Mouse (Mus musculus): ENCODE measurements around the gene Zbtb16. TPM values are rescaled to one million over a fixed set of nuclear protein-coding genes. Genes with fewer than 3 reads are reported as not detected.
A peak's percentile ranks its signal among the peaks of the same experiment; 100 is the strongest.

Gene Zbtb16
- polyA plus RNA-seq, 1 experiment from 2014 or later: 2.3 TPM

- H3K4me1 ChIP-seq (ENCODE audit: control insufficient read depth, insufficient read depth, low read length): peaks cover 6% of the 10 kb centered on the region; the same call in 1 of the 2 replicates
These were observed 122.8 kb downstream of the Zbtb16 start for GRCm38 (mm10) chr9:48712985-48713765.

DNA sequence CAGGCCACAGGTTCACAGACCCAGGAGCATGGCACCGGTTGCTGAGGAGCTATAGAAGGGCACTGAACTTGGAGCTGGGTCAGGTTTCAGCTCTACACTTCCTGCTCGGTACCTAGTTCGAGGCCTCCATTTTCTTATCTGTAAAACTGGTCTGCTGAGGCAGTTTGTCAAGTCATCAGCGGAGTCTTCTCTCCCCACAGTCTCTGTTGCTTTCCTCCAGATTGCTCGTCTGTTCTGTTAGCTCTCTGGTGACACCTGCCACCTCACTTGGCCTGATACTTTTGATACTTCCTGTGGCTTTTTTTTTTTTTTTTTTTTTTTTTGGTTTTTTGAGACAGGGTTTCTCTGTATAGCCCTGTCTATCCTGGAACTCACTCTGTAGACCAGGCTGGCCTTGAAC is 124.2 kb downstream of the Zbtb16 start:
- ATAC-seq (no peak), DNase-seq (ENCODE audit: low spot score) (no peak)
- peaks cover 6% of the 10 kb centered on the region; the same call in 1 of the 2 replicates for H3K4me1 ChIP-seq (ENCODE audit: control insufficient read depth, insufficient read depth, low read length)
- no peak overlapping the region for H3K27ac ChIP-seq (ENCODE audit: low read depth, low read length)
- no peaks in the 10 kb centered on the region for H3K36me3 ChIP-seq (ENCODE audit: control insufficient read depth, insufficient read depth, low read length)
- H3K9ac ChIP-seq (ENCODE audit: low read length): no peak overlapping the region
- 0 out of 2 replicates have a peak, but pooled peaks cover 3% of the 10 kb centered on the region for H3K9me3 ChIP-seq (replicated peaks; ENCODE audit: control insufficient read depth, low read length)
- WGBS: 87% methylated on average over 5 of the region's 5 CpGs
- no peaks in the 10 kb centered on the region for H3K27me3 ChIP-seq (replicated peaks; ENCODE audit: control insufficient read depth, insufficient read depth, low read length)
- H3K4me3 ChIP-seq (ENCODE audit: low read depth, low read length): no peak overlapping the region
- no peak overlapping the region for H3K4me2 ChIP-seq (ENCODE audit: low read length)

More at GRCm38 (mm10) chr9:48712985-48713765, 122.8 kb downstream of the Zbtb16 start:
- H3K27ac ChIP-seq (ENCODE audit: low read depth, low read length): no peak overlapping the region
- no peaks in the 10 kb centered on the region for H3K36me3 ChIP-seq (ENCODE audit: control insufficient read depth, insufficient read depth, low read length)
- H3K27me3 ChIP-seq (replicated peaks; ENCODE audit: control insufficient read depth, insufficient read depth, low read length): no peaks in the 10 kb centered on the region
- 0 out of 2 replicates have a peak, but pooled peaks cover 3% of the 10 kb centered on the region for H3K9me3 ChIP-seq (replicated peaks; ENCODE audit: control insufficient read depth, low read length)
- no peak for DNase-seq (ENCODE audit: low spot score)
- no peak overlapping the region for H3K4me2 ChIP-seq (ENCODE audit: low read length)
- H3K4me3 ChIP-seq (ENCODE audit: low read depth, low read length): no peak overlapping the region
- 84% methylated on average over 13 of the region's 13 CpGs for WGBS
- no peak for ATAC-seq
- H3K9ac ChIP-seq (ENCODE audit: low read length): no peak overlapping the region

DNA sequence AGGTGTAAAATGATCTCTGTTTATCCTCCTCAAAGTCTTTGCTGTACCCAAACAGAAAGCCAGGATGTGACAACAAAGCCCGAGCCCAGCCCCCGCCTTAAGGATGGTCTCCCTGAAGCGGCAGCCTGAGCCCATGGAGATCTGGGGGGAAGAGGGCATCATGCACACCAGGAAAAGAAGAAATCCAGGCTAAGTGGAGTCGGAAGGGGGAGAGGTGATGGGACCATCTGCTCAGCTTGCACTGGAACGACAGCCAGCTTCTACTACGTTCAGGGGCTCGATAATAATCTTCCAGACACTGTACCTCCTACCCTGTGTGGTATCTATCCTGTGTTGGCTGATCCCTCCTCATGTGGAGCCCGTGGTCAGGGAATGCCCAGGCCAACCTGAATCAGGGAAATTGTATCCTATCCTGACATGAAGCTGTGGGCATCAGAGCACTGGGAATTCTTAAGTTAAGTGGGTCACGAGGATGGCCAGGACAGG is 124.7 kb downstream of the Zbtb16 start:
- peak; percentile 47 for DNase-seq (ENCODE audit: low spot score)
- peaks cover 6% of the 10 kb centered on the region; the same call in 1 of the 2 replicates for H3K4me1 ChIP-seq (ENCODE audit: control insufficient read depth, insufficient read depth, low read length)
- H3K9me3 ChIP-seq (replicated peaks; ENCODE audit: control insufficient read depth, low read length): 0 out of 2 replicates have a peak, but pooled peaks cover 3% of the 10 kb centered on the region
- H3K9ac ChIP-seq (ENCODE audit: low read length): no peak overlapping the region
- no peaks in the 10 kb centered on the region for H3K27me3 ChIP-seq (replicated peaks; ENCODE audit: control insufficient read depth, insufficient read depth, low read length)
- H3K27ac ChIP-seq (ENCODE audit: low read depth, low read length): no peak overlapping the region
- 41% methylated on average over 9 of the region's 9 CpGs for WGBS
- no peak overlapping the region for H3K4me3 ChIP-seq (ENCODE audit: low read depth, low read length)
- no peak overlapping the region; the same call in 1 of the 2 replicates for H3K4me2 ChIP-seq (ENCODE audit: low read length)
- H3K36me3 ChIP-seq (ENCODE audit: control insufficient read depth, insufficient read depth, low read length): no peaks in the 10 kb centered on the region
- ATAC-seq: no peak; the same call in 1 of the 2 replicates

DNA sequence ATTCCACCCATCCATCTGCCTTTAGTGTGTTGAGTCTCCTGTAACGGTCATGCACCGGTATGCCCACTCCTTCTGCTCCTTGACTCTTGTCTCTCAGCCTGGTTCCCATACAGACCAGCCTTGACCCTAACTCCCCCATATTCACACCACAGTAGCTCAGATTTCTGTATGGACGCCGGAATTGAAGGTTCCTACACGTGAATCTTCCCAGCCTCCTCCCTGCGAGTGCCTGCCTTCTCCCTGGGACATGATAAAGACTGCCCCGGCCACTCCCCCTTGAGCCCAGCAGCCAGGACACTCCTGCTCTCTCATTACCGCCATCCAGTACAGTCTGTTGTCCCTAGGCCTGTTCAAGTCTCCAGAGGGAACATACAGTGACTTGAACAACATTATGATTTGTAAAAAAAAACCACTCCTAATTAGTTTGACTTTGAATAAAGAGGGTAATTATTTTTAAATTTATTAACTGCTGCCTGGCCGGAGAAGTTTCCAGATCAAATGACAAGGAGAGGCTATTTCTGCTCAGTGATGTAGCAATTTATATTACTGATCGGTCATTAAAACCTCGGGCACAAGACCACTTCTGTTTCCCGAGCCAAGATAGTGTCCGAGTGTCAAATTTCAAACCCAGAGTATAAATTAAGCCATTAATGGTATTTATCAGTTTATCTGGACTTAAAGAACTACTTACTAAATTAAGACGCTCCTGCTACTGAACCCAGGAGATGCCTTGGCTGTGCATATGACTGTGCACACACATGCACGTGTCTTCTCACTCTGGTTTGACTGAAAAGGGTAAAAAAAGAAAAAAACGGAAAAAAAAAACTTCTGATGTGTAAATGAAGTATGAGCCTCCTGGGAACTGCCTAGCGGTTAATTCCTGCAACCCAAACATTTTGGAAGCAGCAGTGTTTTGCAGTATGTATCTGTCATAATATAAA is 125.4 kb downstream of the Zbtb16 start:
- no peak overlapping the region for H3K27ac ChIP-seq (ENCODE audit: low read depth, low read length)
- no peak overlapping the region for H3K4me3 ChIP-seq (ENCODE audit: low read depth, low read length)
- no peak overlapping the region; the same call in 1 of the 2 replicates for H3K4me2 ChIP-seq (ENCODE audit: low read length)
- peaks cover 6% of the 10 kb centered on the region; the same call in 1 of the 2 replicates for H3K4me1 ChIP-seq (ENCODE audit: control insufficient read depth, insufficient read depth, low read length)
- no peak for ATAC-seq
- no peaks in the 10 kb centered on the region for H3K36me3 ChIP-seq (ENCODE audit: control insufficient read depth, insufficient read depth, low read length)
- H3K9ac ChIP-seq (ENCODE audit: low read length): no peak overlapping the region
- 0 out of 2 replicates have a peak, but pooled peaks cover 3% of the 10 kb centered on the region for H3K9me3 ChIP-seq (replicated peaks; ENCODE audit: control insufficient read depth, low read length)
- WGBS: 42% methylated on average over 17 of the region's 17 CpGs
- DNase-seq (ENCODE audit: low spot score): peak; percentile 47
- no peaks in the 10 kb centered on the region for H3K27me3 ChIP-seq (replicated peaks; ENCODE audit: control insufficient read depth, insufficient read depth, low read length)

DNA sequence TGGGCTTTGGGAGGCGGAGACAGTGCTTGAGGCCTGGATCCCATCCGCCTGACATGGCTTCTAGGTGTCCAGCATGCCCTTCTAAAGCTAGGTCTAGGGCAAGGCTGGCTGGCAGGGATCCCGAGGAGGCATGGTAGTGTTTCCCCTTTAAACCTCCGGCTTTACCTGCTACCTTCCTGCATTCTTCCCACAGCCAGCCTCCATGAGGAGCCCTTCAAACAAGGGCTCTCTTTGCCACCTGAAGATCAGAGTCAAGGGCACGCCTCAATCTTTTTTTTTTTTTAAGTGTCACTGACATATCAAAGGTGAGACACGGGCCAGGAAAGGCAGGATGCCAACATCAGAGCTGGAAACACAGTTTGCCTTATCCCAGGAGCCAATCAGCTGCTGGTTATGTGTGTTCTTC is 128.2 kb downstream of the Zbtb16 start:
- Histone ChIP-seq H3K36me3 (ENCODE audit: control insufficient read depth, insufficient read depth, low read length) (no peaks in the 10 kb centered on the region), H3K4me2 (ENCODE audit: low read length) (no peak overlapping the region), H3K9me3 (replicated peaks; ENCODE audit: control insufficient read depth, low read length) (no peaks in the 10 kb centered on the region), H3K4me3 (ENCODE audit: low read depth, low read length) (no peak overlapping the region), H3K27ac (ENCODE audit: low read depth, low read length) (no peak overlapping the region), H3K4me1 (ENCODE audit: control insufficient read depth, insufficient read depth, low read length) (peaks cover 6% of the 10 kb centered on the region; the same call in 1 of the 2 replicates), H3K27me3 (replicated peaks; ENCODE audit: control insufficient read depth, insufficient read depth, low read length) (no peaks in the 10 kb centered on the region), H3K9ac (ENCODE audit: low read length) (no peak overlapping the region)
- ATAC-seq (no peak), DNase-seq (ENCODE audit: low spot score) (no peak)
- 84% methylated on average over 6 of the region's 6 CpGs for WGBS

DNA sequence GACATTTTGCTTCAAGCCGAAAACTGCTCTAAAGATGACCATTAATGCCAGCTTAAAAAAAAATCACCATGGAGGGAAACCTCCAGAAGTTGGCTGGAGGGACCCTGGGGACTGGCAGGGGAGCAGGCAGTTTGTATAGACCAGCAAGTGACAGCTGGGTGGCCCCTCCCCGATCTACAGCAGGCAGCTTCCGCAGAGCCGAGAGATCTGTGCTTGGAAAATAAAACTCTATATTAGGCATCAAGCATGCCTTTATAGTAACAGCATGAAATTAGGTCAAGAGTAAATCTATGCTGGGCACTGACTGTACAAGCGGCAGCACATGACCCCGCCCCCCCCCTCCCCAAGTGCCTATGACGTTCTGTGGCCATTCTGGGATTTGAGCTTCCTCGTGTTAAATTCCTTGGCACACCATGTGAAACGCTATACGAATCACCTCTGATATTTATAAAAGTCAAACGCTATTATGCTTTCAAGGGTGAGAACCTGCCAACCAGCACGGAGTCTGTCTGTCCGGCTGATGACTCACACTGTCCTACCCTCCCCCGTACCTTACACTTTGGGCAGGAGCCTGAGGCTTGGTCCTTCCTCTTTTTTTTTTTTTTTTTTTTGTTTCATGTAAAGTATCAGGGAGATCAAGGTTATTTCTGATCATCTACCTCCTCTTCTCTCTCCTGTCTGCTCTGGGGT is 128.7 kb downstream of the Zbtb16 start:
- DNase-seq (ENCODE audit: low spot score) (no peak), ATAC-seq (no peak)
- no peaks in the 10 kb centered on the region for H3K36me3 ChIP-seq (ENCODE audit: control insufficient read depth, insufficient read depth, low read length)
- H3K4me3 ChIP-seq (ENCODE audit: low read depth, low read length): no peak overlapping the region
- H3K9me3 ChIP-seq (replicated peaks; ENCODE audit: control insufficient read depth, low read length): no peaks in the 10 kb centered on the region
- no peak overlapping the region for H3K9ac ChIP-seq (ENCODE audit: low read length)
- 76% methylated on average over 14 of the region's 14 CpGs for WGBS
- H3K4me1 ChIP-seq (ENCODE audit: control insufficient read depth, insufficient read depth, low read length): peaks cover 6% of the 10 kb centered on the region; the same call in 1 of the 2 replicates
- no peak overlapping the region for H3K27ac ChIP-seq (ENCODE audit: low read depth, low read length)
- no peak overlapping the region for H3K4me2 ChIP-seq (ENCODE audit: low read length)
- no peaks in the 10 kb centered on the region for H3K27me3 ChIP-seq (replicated peaks; ENCODE audit: control insufficient read depth, insufficient read depth, low read length)

- Histone ChIP-seq H3K9me3 (replicated peaks; ENCODE audit: control insufficient read depth, low read length) (no peaks in the 10 kb centered on the region), H3K36me3 (ENCODE audit: control insufficient read depth, insufficient read depth, low read length) (no peaks in the 10 kb centered on the region), H3K9ac (ENCODE audit: low read length) (no peak overlapping the region), H3K4me3 (ENCODE audit: low read depth, low read length) (no peak overlapping the region), H3K27ac (ENCODE audit: low read depth, low read length) (no peak overlapping the region), H3K4me2 (ENCODE audit: low read length) (no peak overlapping the region), H3K27me3 (replicated peaks; ENCODE audit: control insufficient read depth, insufficient read depth, low read length) (no peaks in the 10 kb centered on the region), H3K4me1 (ENCODE audit: control insufficient read depth, insufficient read depth, low read length) (peaks cover 6% of the 10 kb centered on the region; the same call in 1 of the 2 replicates)
- no peak for ATAC-seq
- 63% methylated on average over 4 of the region's 4 CpGs for WGBS
- DNase-seq (ENCODE audit: low spot score): no peak
These were observed 134.7 kb downstream of the Zbtb16 start for GRCm38 (mm10) chr9:48701296-48701695.

DNA sequence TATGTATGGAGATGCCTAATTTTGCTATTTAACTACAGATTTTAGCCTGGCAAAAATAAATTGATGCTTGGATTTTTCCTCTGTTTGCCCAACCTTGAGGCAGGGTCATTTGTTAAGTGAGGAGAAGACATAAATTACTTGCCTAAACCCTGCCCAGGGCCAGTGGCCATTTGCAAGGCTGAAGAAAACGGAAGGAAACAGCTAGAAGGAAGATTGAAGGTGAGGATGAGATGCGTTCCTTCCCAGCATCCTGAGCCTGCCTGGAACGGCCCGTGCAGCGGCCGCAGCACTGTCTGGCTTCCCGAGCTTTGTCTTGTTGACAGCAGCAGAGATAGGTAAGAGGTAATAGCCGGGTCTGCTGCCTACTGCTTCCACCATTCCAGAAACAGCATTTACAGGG is 135.2 kb downstream of the Zbtb16 start:
- Histone ChIP-seq H3K4me1 (ENCODE audit: control insufficient read depth, insufficient read depth, low read length) (peaks cover 6% of the 10 kb centered on the region; the same call in 1 of the 2 replicates), H3K27ac (ENCODE audit: low read depth, low read length) (no peak overlapping the region), H3K4me3 (ENCODE audit: low read depth, low read length) (no peak overlapping the region), H3K4me2 (ENCODE audit: low read length) (no peak overlapping the region), H3K27me3 (replicated peaks; ENCODE audit: control insufficient read depth, insufficient read depth, low read length) (no peaks in the 10 kb centered on the region), H3K9me3 (replicated peaks; ENCODE audit: control insufficient read depth, low read length) (no peaks in the 10 kb centered on the region), H3K9ac (ENCODE audit: low read length) (no peak overlapping the region), H3K36me3 (ENCODE audit: control insufficient read depth, insufficient read depth, low read length) (no peaks in the 10 kb centered on the region)
- ATAC-seq (no peak), DNase-seq (ENCODE audit: low spot score) (no peak)
- 76% methylated on average over 8 of the region's 8 CpGs for WGBS

Data from forebrain, embryonic 14.5 days (tissue).